Mouse (Mus musculus): ENCODE measurements around the gene Ckap2. TPM values are rescaled to one million over a fixed set of nuclear protein-coding genes. Genes with fewer than 3 reads are reported as not detected.

Ckap2 gene
- 41.1 and 43.9 TPM in 2 replicates for polyA plus RNA-seq (2016; fragmentation: Nextera tagmentation; extraction: Ambion mirVana)

GRCm38 (mm10) chr8:22185431-22186397, at the start of gene Ckap2:
TSS of gene Ckap2 (minus strand) at chr8:22185819.
- H3K27me3 ChIP-seq (ENCODE audit: low read depth, poor library complexity, severe bottlenecking), result no peaks in the 10 kb centered on the region
- peak; percentile 96 for DNase-seq (ENCODE audit: low spot score)
- 4% methylated on average over 63 of the region's 63 CpGs for WGBS

GRCm38 (mm10) chr8:22228621-22229020, 43.0 kb upstream of the Ckap2 start:
- Histone ChIP-seq H3K4me3 (no peak overlapping the region), H3K9me3 (replicated peaks) (no peaks in the 10 kb centered on the region), H3K36me3 (peaks cover under 1% of the 10 kb centered on the region; the same call in 1 of the 2 replicates), H3K4me1 (peaks cover 5% of the 10 kb centered on the region), H3K27ac (no peak overlapping the region), H3K27me3 (ENCODE audit: low read depth, poor library complexity, severe bottlenecking) (peaks cover 28% of the 10 kb centered on the region)
- WGBS, result 43% methylated on average over 7 of the region's 7 CpGs
- no peak for DNase-seq (ENCODE audit: low spot score)

More at GRCm38 (mm10) chr8:22185431-22186397, at the start of gene Ckap2:
- H3K4me3 ChIP-seq, result peak within 1 kb of the TSS; percentile 83
- no peaks in the 10 kb centered on the region for H3K9me3 ChIP-seq (replicated peaks)
- H3K4me1 ChIP-seq, result peaks cover 14% of the 10 kb centered on the region
- H3K27ac ChIP-seq, result peak within 1 kb of the TSS; percentile 97
- no peaks in the 10 kb centered on the region for H3K36me3 ChIP-seq

GRCm38 (mm10) chr8:22227061-22227877, 41.6 kb upstream of the Ckap2 start, which contains the start of gene Thsd1:
TSS of gene Thsd1 (plus strand) at chr8:22227313.
- under 1% methylated on average over 39 of the region's 39 CpGs for WGBS
- Histone ChIP-seq H3K4me1 (peaks cover 5% of the 10 kb centered on the region), H3K9me3 (replicated peaks) (no peaks in the 10 kb centered on the region), H3K36me3 (peaks cover 13% of the 10 kb centered on the region), H3K27me3 (ENCODE audit: low read depth, poor library complexity, severe bottlenecking) (peaks cover 28% of the 10 kb centered on the region), H3K4me3 (peak within 1 kb of the TSS; percentile 64), H3K27ac (peak within 1 kb of the TSS; percentile 37; the same call in 1 of the 2 replicates)
- DNase-seq (ENCODE audit: low spot score), result peak; percentile 72

- 68% methylated on average over 8 of the region's 8 CpGs for WGBS
- Histone ChIP-seq H3K4me3 (no peak overlapping the region), H3K4me1 (peaks cover 5% of the 10 kb centered on the region), H3K9me3 (replicated peaks) (no peaks in the 10 kb centered on the region), H3K36me3 (peaks cover 18% of the 10 kb centered on the region), H3K27me3 (ENCODE audit: low read depth, poor library complexity, severe bottlenecking) (peaks cover 28% of the 10 kb centered on the region), H3K27ac (no peak overlapping the region)
- DNase-seq (ENCODE audit: low spot score), result no peak
Measured at GRCm38 (mm10) chr8:22226361-22226760, 40.7 kb upstream of the Ckap2 start.

GRCm38 (mm10) chr8:22214826-22215225, 29.2 kb upstream of the Ckap2 start:
- WGBS, result 97% methylated on average over 10 of the region's 10 CpGs
- no peak for DNase-seq (ENCODE audit: low spot score)
- Histone ChIP-seq H3K36me3 (peaks cover 84% of the 10 kb centered on the region), H3K4me3 (no peak overlapping the region), H3K9me3 (replicated peaks) (no peaks in the 10 kb centered on the region), H3K27ac (no peak overlapping the region), H3K4me1 (no peaks in the 10 kb centered on the region), H3K27me3 (ENCODE audit: low read depth, poor library complexity, severe bottlenecking) (no peaks in the 10 kb centered on the region)

- Histone ChIP-seq H3K36me3 (peaks cover 58% of the 10 kb centered on the region), H3K27me3 (ENCODE audit: low read depth, poor library complexity, severe bottlenecking) (no peaks in the 10 kb centered on the region), H3K4me3 (no peak overlapping the region), H3K9me3 (replicated peaks) (no peaks in the 10 kb centered on the region), H3K27ac (no peak overlapping the region), H3K4me1 (no peaks in the 10 kb centered on the region)
- no peak for DNase-seq (ENCODE audit: low spot score)
- 59% methylated on average over 5 of the region's 5 CpGs for WGBS
Measured at GRCm38 (mm10) chr8:22209012-22209411, 23.4 kb upstream of the Ckap2 start.

- H3K4me1 ChIP-seq, result no peaks in the 10 kb centered on the region
- H3K27ac ChIP-seq, result no peak overlapping the region
- no peak overlapping the region for H3K4me3 ChIP-seq
- no peaks in the 10 kb centered on the region for H3K27me3 ChIP-seq (ENCODE audit: low read depth, poor library complexity, severe bottlenecking)
- H3K36me3 ChIP-seq, result peaks cover 54% of the 10 kb centered on the region
- 82% methylated on average over 4 of the region's 4 CpGs for WGBS
- H3K9me3 ChIP-seq (replicated peaks), result no peaks in the 10 kb centered on the region
- DNase-seq (ENCODE audit: low spot score), result no peak
Measured at GRCm38 (mm10) chr8:22207535-22207934, 21.9 kb upstream of the Ckap2 start.

GRCm38 (mm10) chr8:22199481-22199880, 13.9 kb upstream of the Ckap2 start:
- Histone ChIP-seq H3K4me1 (peaks cover 2% of the 10 kb centered on the region; the same call in 1 of the 2 replicates), H3K36me3 (peaks cover 40% of the 10 kb centered on the region), H3K4me3 (no peak overlapping the region), H3K27me3 (ENCODE audit: low read depth, poor library complexity, severe bottlenecking) (no peaks in the 10 kb centered on the region), H3K9me3 (replicated peaks) (no peaks in the 10 kb centered on the region), H3K27ac (no peak overlapping the region)
- WGBS, result 96% methylated on average over 8 of the region's 8 CpGs
- DNase-seq (ENCODE audit: low spot score), result no peak

GRCm38 (mm10) chr8:22197914-22198313, 12.3 kb upstream of the Ckap2 start:
- Histone ChIP-seq H3K4me3 (no peak overlapping the region), H3K27me3 (ENCODE audit: low read depth, poor library complexity, severe bottlenecking) (no peaks in the 10 kb centered on the region), H3K36me3 (peaks cover 37% of the 10 kb centered on the region), H3K4me1 (peaks cover 12% of the 10 kb centered on the region), H3K9me3 (replicated peaks) (no peaks in the 10 kb centered on the region), H3K27ac (no peak overlapping the region)
- WGBS, result 92% methylated on average over 6 of the region's 6 CpGs
- DNase-seq (ENCODE audit: low spot score), result no peak

- H3K27ac ChIP-seq, result peak overlapping the region; percentile 98
- H3K27me3 ChIP-seq (ENCODE audit: low read depth, poor library complexity, severe bottlenecking), result no peaks in the 10 kb centered on the region
- 15% methylated on average over 12 of the region's 12 CpGs for WGBS
- peak overlapping the region; percentile 84 for H3K4me3 ChIP-seq
- 0 out of 2 replicates have a peak, but pooled peaks cover 5% of the 10 kb centered on the region for H3K36me3 ChIP-seq
- H3K9me3 ChIP-seq (replicated peaks), result no peaks in the 10 kb centered on the region
- DNase-seq (ENCODE audit: low spot score), result no peak
- H3K4me1 ChIP-seq, result peaks cover 12% of the 10 kb centered on the region
Measured at GRCm38 (mm10) chr8:22193432-22194010, 7.9 kb upstream of the Ckap2 start.

GRCm38 (mm10) chr8:22192660-22193431, 7.2 kb upstream of the Ckap2 start, which contains the start of gene Vps36:
TSS of gene Vps36 (plus strand) at chr8:22192809.
- Histone ChIP-seq H3K4me1 (peaks cover 12% of the 10 kb centered on the region), H3K9me3 (replicated peaks) (no peaks in the 10 kb centered on the region), H3K27ac (peak within 1 kb of the TSS; percentile 98), H3K27me3 (ENCODE audit: low read depth, poor library complexity, severe bottlenecking) (no peaks in the 10 kb centered on the region), H3K4me3 (peak within 1 kb of the TSS; percentile 84), H3K36me3 (0 out of 2 replicates have a peak, but pooled peaks cover 4% of the 10 kb centered on the region)
- under 1% methylated on average over 70 of the region's 73 CpGs for WGBS
- peak; percentile 94 for DNase-seq (ENCODE audit: low spot score)

Data from limb, embryonic 10.5 days (tissue).